Mouse (Mus musculus) erythroblast, embryonic 14.5 days (primary cell): ENCODE data around the gene Nrxn2. TPM values are rescaled to one million over a fixed set of nuclear protein-coding genes. Genes with fewer than 3 reads are reported as not detected.

Experiments
- H3K27me3 ChIP-seq: 2 replicates; pipeline ENCODE4 v1.6.1; 2012; ENCODE audit warnings: inconsistent platforms; ENCODE audit not compliant: control insufficient read depth
- H3K36me3 ChIP-seq: 2 replicates; pipeline ENCODE4 v1.6.1; 2012; ENCODE audit warnings: mild to moderate bottlenecking, inconsistent platforms; ENCODE audit not compliant: control insufficient read depth
- H3K4me1 ChIP-seq: 2 replicates; pipeline ENCODE4 v1.6.1; 2012; ENCODE audit warnings: inconsistent platforms; ENCODE audit not compliant: control insufficient read depth
- H3K4me3 ChIP-seq: replicated peaks from 2 replicates; pipeline ENCODE3; 2012; ENCODE audit warnings: moderate library complexity, mild to moderate bottlenecking, inconsistent platforms
- H3K9me3 ChIP-seq: 2 replicates; pipeline ENCODE4 v1.6.1; 2012; ENCODE audit warnings: low read length, inconsistent platforms, mixed read lengths; ENCODE audit not compliant: control insufficient read depth
- GATA1 ChIP-seq: IDR thresholded peaks from 2 replicates; pipeline ENCODE4 v1.6.1; 2012; ENCODE audit warnings: low read length, inconsistent platforms, mixed read lengths
- TAL1 ChIP-seq: IDR thresholded peaks from 3 replicates; pipeline ENCODE4 v1.6.1; 2012; ENCODE audit warnings: low read length, inconsistent platforms, mixed read lengths
- polyA plus RNA-seq: library from polyadenylated mRNA; stranded (reverse); fragments of >175 nt; gene quantifications from 2 replicates; pipeline ENCODE4 v1.2.3, GENCODE M21; 2012

Nrxn2 gene
- polyA plus RNA-seq, 1 experiment, result 0.03 TPM

- peaks cover 68% of the 10 kb centered on the region for H3K27me3 ChIP-seq
- TF ChIP-seq GATA1 (no peak), TAL1 (no peak)
- H3K4me1 ChIP-seq, result peaks cover 6% of the 10 kb centered on the region
- H3K9me3 ChIP-seq, result no peaks in the 10 kb centered on the region
- no peaks in the 10 kb centered on the region for H3K36me3 ChIP-seq
- no peak overlapping the region for H3K4me3 ChIP-seq
These were observed 1.3 kb downstream of the Nrxn2 start for GRCm38 (mm10) chr19:6419805-6420310.

- TF ChIP-seq TAL1 (no peak), GATA1 (no peak)
- Histone ChIP-seq H3K27me3 (peaks cover 73% of the 10 kb centered on the region), H3K4me3 (no peak overlapping the region)
These were observed 2.1 kb downstream of the Nrxn2 start for GRCm38 (mm10) chr19:6420481-6421210.

GRCm38 (mm10) chr19:6421211-6421590, 2.7 kb downstream of the Nrxn2 start:
- H3K4me3 ChIP-seq, result no peak overlapping the region
- peaks cover 6% of the 10 kb centered on the region for H3K4me1 ChIP-seq
- H3K27me3 ChIP-seq, result peaks cover 76% of the 10 kb centered on the region
- H3K9me3 ChIP-seq, result no peaks in the 10 kb centered on the region
- no peaks in the 10 kb centered on the region for H3K36me3 ChIP-seq
- no peak for TF ChIP-seq GATA1
- TF ChIP-seq TAL1, result no peak

More at GRCm38 (mm10) chr19:6420481-6421210, 2.1 kb downstream of the Nrxn2 start:
- Histone ChIP-seq H3K9me3 (no peaks in the 10 kb centered on the region), H3K4me1 (peaks cover 6% of the 10 kb centered on the region), H3K36me3 (no peaks in the 10 kb centered on the region)

- peaks cover 76% of the 10 kb centered on the region for H3K27me3 ChIP-seq
- H3K4me3 ChIP-seq, result no peak overlapping the region
- no peaks in the 10 kb centered on the region for H3K36me3 ChIP-seq
- H3K9me3 ChIP-seq, result no peaks in the 10 kb centered on the region
- no peak for TF ChIP-seq TAL1
- TF ChIP-seq GATA1, result no peak
- peaks cover 6% of the 10 kb centered on the region for H3K4me1 ChIP-seq
These were observed 3.5 kb downstream of the Nrxn2 start for GRCm38 (mm10) chr19:6422014-6422413.

GRCm38 (mm10) chr19:6423241-6423640, 4.7 kb downstream of the Nrxn2 start:
- no peaks in the 10 kb centered on the region for H3K36me3 ChIP-seq
- H3K27me3 ChIP-seq, result peaks cover 76% of the 10 kb centered on the region
- H3K9me3 ChIP-seq, result no peaks in the 10 kb centered on the region; the same call in 1 of the 2 replicates
- H3K4me1 ChIP-seq, result peaks cover 4% of the 10 kb centered on the region
- TF ChIP-seq TAL1, result no peak
- TF ChIP-seq GATA1, result no peak
- H3K4me3 ChIP-seq, result no peak overlapping the region

GRCm38 (mm10) chr19:6424137-6424881, 5.8 kb downstream of the Nrxn2 start:
- Histone ChIP-seq H3K36me3 (no peaks in the 10 kb centered on the region), H3K27me3 (peaks cover 76% of the 10 kb centered on the region), H3K4me3 (no peak overlapping the region), H3K4me1 (peaks cover 2% of the 10 kb centered on the region; the same call in 1 of the 2 replicates), H3K9me3 (peaks cover 3% of the 10 kb centered on the region; the same call in 1 of the 2 replicates)
- TF ChIP-seq TAL1 (no peak), GATA1 (no peak)

GRCm38 (mm10) chr19:6425595-6425994, 7.1 kb downstream of the Nrxn2 start:
- TF ChIP-seq GATA1 (no peak), TAL1 (no peak)
- peaks cover 76% of the 10 kb centered on the region for H3K27me3 ChIP-seq
- H3K4me3 ChIP-seq, result no peak overlapping the region
- peaks cover 3% of the 10 kb centered on the region; the same call in 1 of the 2 replicates for H3K9me3 ChIP-seq
- no peaks in the 10 kb centered on the region for H3K36me3 ChIP-seq
- peaks cover 2% of the 10 kb centered on the region; the same call in 1 of the 2 replicates for H3K4me1 ChIP-seq

GRCm38 (mm10) chr19:6426703-6427500, 8.4 kb downstream of the Nrxn2 start:
- no peaks in the 10 kb centered on the region for H3K36me3 ChIP-seq

More at GRCm38 (mm10) chr19:6426703-6427500, 8.4 kb downstream of the Nrxn2 start:
- peaks cover 77% of the 10 kb centered on the region for H3K27me3 ChIP-seq
- H3K4me3 ChIP-seq, result no peak overlapping the region
- no peak for TF ChIP-seq TAL1
- TF ChIP-seq GATA1, result no peak
- H3K4me1 ChIP-seq, result peaks cover 2% of the 10 kb centered on the region; the same call in 1 of the 2 replicates
- peaks cover 3% of the 10 kb centered on the region; the same call in 1 of the 2 replicates for H3K9me3 ChIP-seq
